Mouse (Mus musculus) thymus, postnatal 25 days (tissue): ENCODE data around the gene Scnn1a.

ENCODE experiments used
- DNase-seq: peaks from one replicate; pipeline ENCODE4 v3.0.0; 2022

Gene Scnn1a

DNA sequence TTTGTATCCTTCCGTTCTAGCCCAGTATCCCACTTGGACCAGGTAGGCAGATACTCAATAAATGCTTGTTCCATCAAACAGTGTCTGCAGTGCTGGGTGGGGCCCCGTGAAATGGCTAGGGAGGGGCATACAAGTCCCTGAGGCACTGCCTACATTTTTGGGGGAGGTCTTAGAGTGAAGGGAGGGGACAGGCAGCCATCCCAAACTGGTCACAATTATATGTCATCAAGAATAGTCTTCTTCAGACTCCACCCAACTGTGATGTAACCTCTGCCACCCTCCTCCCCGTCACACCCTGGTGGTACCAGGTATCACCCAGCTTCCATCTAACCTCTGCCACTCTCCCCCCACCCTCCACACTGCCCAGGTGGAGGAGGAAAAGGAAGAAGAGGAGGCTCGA lies 24.4 kb downstream of the Scnn1a start:
- DNase-seq: no peak

DNA sequence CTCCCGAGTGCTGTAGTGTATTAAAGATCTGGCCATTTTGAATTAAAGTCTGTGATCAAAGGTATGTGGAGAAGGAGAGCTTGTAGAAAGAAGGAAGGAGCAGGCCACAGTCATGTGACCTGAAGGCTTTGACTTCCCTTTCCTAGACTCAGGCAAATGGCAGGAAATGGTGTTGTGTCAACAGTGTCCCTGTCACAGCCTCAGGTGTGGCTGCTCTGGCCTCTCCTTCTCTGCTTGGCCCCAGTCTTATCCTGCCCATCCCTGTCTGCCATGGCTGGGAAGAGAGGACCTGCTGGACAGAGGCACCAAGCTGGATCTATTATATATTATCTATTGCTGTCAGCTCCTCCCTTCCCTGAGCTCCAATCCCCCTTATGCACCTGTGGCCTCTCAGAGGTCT lies 25.2 kb downstream of the Scnn1a start:
- no peak for DNase-seq

DNA sequence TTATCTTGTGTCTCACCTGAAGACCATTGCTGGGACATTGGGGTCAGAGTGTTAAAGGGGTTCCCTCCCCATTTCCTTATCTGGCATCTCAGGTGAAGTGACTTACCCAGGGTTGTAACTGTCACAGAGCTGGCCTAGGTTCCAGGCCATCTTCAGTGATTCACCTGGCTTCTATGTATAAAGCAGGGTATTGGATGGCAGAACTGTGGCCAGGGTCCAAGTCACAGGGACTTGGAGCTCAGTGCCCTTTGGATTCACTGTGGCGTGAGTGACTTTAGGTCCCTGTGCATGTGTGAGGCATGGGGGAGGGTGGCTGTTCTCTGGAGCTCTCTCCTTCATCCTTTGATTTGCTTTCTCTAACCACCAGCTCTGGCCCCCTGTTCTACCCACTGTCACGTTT lies 25.6 kb downstream of the Scnn1a start:
- DNase-seq: no peak

GRCm38 (mm10) chr6:125348721-125349574 lies 28.5 kb downstream of the Scnn1a start, which contains the start of gene Tnfrsf1a:
Gene Tnfrsf1a (plus strand): TSS chr6:125349362.
- no peak for DNase-seq

DNA sequence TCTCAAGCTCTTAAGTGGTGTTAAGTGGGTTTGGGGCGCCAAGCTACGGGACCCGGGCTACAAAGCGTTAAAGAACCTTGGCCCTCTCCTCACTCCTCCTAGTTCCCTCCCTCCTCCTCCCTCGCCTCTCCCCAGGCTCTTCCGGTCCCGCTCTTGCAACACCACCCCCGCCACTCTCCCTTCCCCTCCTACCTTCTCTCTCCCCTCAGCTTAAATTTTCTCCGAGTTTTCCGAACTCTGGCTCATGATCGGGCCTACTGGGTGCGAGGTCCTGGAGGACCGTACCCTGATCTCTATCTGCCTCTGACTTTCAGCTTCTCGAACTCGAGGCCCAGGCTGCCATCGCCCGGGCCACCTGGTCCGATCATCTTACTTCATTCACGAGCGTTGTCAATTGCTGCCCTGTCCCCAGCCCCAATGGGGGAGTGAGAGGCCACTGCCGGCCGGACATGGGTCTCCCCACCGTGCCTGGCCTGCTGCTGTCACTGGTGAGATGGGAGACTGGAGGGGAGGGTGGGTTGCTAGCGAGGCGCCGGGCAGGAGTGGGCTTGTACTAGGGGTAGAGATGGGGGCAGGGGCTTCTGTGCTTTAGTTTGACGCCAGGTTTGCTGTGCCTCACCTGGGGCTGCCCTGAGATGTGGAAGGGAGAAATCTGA lies 29.2 kb downstream of the Scnn1a start:
- peak; percentile 76 for DNase-seq

GRCm38 (mm10) chr6:125350231-125350994 lies 30.0 kb downstream of the Scnn1a start:
- no peak for DNase-seq

- DNase-seq: no peak
These were observed 30.5 kb downstream of the Scnn1a start for GRCm38 (mm10) chr6:125350995-125351324.

- DNase-seq: no peak
These were observed 31.0 kb downstream of the Scnn1a start for GRCm38 (mm10) chr6:125351368-125352045.

- DNase-seq: no peak
These were observed 31.6 kb downstream of the Scnn1a start for GRCm38 (mm10) chr6:125352046-125352384.

GRCm38 (mm10) chr6:125352811-125353210 lies 32.4 kb downstream of the Scnn1a start:
- DNase-seq: peak; percentile 66

DNA sequence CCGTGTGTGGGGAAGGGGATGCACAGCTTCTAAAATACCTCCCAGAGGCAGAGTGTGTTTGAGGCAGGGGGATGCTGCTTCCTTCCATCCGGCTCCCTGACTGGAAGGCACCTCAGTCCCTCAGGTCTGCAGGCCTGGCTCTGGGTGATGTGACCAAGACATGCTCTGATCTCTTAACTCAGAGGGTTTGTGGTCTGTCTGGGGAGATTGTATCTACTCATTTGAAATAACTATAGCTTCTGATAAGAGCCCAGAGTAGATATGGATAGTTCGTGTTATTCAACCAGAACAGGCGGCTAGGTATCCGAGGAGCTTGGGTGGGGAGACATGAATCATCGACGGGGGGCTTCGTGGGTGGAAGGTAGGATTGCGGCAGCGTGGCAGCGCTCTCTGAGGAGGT lies 32.8 kb downstream of the Scnn1a start:
- no peak for DNase-seq

GRCm38 (mm10) chr6:125353655-125354054 lies 33.2 kb downstream of the Scnn1a start:
- DNase-seq: peak; percentile 75

- peak; percentile 27 for DNase-seq
These were observed 34.1 kb downstream of the Scnn1a start for GRCm38 (mm10) chr6:125354352-125355151.

- peak; percentile 87 for DNase-seq
These were observed 34.8 kb downstream of the Scnn1a start for GRCm38 (mm10) chr6:125355197-125355741.

- no peak for DNase-seq
These were observed 35.8 kb downstream of the Scnn1a start for GRCm38 (mm10) chr6:125356264-125356663.

GRCm38 (mm10) chr6:125357334-125357733 lies 36.9 kb downstream of the Scnn1a start:
- no peak for DNase-seq

GRCm38 (mm10) chr6:125359999-125360398 lies 39.5 kb downstream of the Scnn1a start:
- DNase-seq: no peak

GRCm38 (mm10) chr6:125360846-125361245 lies 40.4 kb downstream of the Scnn1a start:
- no peak for DNase-seq

DNA sequence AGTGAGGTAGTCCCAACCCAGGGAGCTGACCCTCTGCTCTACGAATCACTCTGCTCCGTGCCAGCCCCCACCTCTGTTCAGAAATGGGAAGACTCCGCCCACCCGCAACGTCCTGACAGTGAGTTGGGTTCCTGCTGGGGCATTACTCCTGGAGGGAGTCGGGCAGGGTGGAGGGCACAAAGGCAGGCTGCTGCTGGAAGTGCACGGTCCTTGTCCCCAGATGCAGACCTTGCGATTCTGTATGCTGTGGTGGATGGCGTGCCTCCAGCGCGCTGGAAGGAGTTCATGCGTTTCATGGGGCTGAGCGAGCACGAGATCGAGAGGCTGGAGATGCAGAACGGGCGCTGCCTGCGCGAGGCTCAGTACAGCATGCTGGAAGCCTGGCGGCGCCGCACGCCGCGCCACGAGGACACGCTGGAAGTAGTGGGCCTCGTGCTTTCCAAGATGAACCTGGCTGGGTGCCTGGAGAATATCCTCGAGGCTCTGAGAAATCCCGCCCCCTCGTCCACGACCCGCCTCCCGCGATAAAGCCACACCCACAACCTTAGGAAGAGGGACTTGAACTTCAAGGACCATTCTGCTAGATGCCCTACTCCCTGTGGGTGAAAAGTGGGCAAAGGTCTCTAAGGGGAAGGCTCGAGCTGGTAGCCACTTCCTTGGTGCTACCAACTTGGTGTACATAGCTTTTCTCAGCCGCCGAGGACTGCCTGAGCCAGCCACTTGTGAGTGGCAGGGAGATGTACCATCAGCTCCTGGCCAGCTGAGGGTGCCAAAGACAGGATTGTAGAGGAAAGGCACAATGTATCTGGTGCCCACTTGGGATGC lies 41.2 kb downstream of the Scnn1a start:
- peak; percentile 29 for DNase-seq

GRCm38 (mm10) chr6:125363021-125363420 lies 42.6 kb downstream of the Scnn1a start:
- no peak for DNase-seq
